Mouse (Mus musculus): ENCODE measurements around the gene Gm9639.
"Not testable (repeated sequence)": the region's sequence is repeated elsewhere in the genome, so short reads cannot be mapped to it uniquely, and the experiment has no call there.

The Gm9639 gene

DNA sequence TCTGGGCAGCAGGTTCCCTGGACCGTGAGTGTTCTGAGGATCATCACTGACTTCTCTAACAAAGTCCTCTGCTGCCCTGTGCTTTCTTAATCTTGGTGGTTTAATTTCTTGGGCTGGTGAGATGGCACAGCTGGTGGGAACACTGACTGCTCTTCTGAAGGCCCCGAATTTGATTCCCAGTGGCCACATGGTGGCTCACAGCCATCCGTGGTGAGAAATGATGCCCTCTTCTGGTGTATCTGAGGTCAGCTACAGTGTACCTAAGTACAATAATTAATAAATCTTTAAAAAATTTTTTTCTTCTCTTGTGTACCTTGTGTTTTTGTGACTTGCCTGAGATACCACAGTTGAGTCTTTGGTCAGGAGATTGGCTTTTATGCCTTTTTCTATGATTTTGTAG, 42.6 kb downstream of the Gm9639 start:
- DNase-seq (ENCODE audit: low read depth), result peak; percentile 32

DNA sequence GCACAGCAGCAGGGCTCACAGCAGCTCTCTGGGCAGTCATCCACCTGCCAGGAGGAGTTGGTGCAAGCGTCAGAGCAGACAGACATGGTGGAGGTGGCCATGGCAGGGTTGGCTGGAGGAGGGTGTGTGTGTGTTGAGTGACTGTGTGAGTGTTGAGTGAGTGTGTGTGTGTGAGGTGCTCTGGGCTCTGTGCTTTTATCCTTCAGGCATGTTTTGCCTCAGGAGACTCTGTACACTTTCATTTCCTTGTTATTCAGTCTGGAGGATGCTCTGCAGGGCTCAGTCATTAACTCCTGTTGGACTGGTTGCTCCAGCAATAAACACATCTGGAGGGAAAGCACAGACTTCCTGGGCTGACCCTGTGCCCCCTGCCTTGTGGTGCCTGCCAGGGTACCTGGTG, 43.6 kb downstream of the Gm9639 start, which contains the start of gene Gm9736:
Gene Gm9736, minus strand, starts transcription at position 101 of the 400 bp plus-strand sequence.
- DNase-seq (ENCODE audit: low read depth), result not testable (repeated sequence)

DNA sequence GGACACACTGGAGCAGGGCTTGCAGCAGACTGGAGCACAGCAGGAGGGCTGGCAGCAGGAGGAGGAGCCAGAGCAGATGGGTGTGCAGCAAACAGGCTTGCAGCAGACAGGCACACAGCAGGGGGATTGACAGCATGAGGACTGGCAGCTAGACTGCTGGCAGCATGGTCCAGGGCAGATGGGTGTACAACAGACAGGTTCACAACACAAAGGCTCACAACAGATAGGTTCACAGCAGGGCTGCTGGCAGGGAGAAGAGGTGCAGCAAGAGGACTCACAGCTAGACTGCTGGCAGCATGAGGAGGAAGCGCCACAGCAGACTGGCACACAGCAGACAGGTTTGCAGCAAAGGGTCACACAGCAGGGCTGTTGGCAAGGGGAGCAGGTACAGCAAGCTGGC, 44.2 kb downstream of the Gm9639 start:
- not testable (repeated sequence) for DNase-seq (ENCODE audit: low read depth)

Measured in 416B (cell line).